Mouse (Mus musculus): ENCODE results near the gene Herc4. TPM values are rescaled to one million over a fixed set of nuclear protein-coding genes. Genes with fewer than 3 reads are reported as not detected.

The Herc4 gene
- polyA plus RNA-seq, 1 experiment from 2014 or later: 29.5 TPM

Other genes with a start within 250 kb of the Herc4 start
- gene Hnrnph3, start 219.6 kb upstream of the Herc4 start, polyA plus RNA-seq (2015; fragmentation: Nextera tagmentation; extraction: Ambion mirVana): 167 and 175 TPM in 2 replicates
- gene Pbld2, start 219.5 kb upstream of the Herc4 start, polyA plus RNA-seq (2015; fragmentation: Nextera tagmentation; extraction: Ambion mirVana): 1.1 and 1.3 TPM in 2 replicates
- 0.98 and 1.3 TPM in 2 replicates for gene Pbld1, start 183.6 kb upstream of the Herc4 start, polyA plus RNA-seq (2015; fragmentation: Nextera tagmentation; extraction: Ambion mirVana)
- 2.2 and 2.6 TPM in 2 replicates for gene Atoh7, start 144.2 kb upstream of the Herc4 start, polyA plus RNA-seq (2015; fragmentation: Nextera tagmentation; extraction: Ambion mirVana)
- 0.21 and 0.31 TPM in 2 replicates for gene Mypn, start 39.9 kb upstream of the Herc4 start, polyA plus RNA-seq (2015; fragmentation: Nextera tagmentation; extraction: Ambion mirVana)
- 5.7 and 6.1 TPM in 2 replicates for gene Sirt1, start 137.9 kb downstream of the Herc4 start, polyA plus RNA-seq (2015; fragmentation: Nextera tagmentation; extraction: Ambion mirVana)
- gene Dnajc12, start 138.6 kb downstream of the Herc4 start, polyA plus RNA-seq (2015; fragmentation: Nextera tagmentation; extraction: Ambion mirVana): 18.0 and 20.3 TPM in 2 replicates
- not detected in 2 replicates for gene Gm7075, start 178.0 kb downstream of the Herc4 start, polyA plus RNA-seq (2015; fragmentation: Nextera tagmentation; extraction: Ambion mirVana)
- 0.61 and 0.80 TPM in 2 replicates for gene Ctnna3, start 186.3 kb downstream of the Herc4 start, polyA plus RNA-seq (2015; fragmentation: Nextera tagmentation; extraction: Ambion mirVana)